Mouse (Mus musculus): ENCODE data around the gene Dmc1.

DNA sequence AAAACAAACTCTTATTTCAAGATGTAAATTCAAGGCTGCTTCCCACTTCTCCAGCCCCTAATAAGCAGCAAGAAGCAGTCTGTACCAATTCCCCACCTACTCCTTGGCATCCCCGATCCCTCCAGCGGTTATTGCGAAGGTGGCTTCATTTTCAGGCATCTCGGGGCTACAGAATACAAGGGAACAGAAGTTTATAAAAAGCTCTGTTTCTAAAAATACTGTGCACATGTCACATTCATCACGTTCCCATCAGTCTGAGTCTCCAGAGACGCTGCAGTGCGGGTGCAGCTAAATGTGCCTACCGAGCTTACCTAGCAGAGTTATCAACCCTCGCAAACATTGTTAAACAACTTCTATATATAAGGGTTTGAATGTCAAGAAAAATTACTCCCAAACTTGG, 42.5 kb downstream of the Dmc1 start:
- TF ChIP-seq CTCF (conservative IDR thresholded peaks at IDR 0.05; ENCODE audit: low read length) (no peak), NANOG (IDR thresholded peaks at IDR 0.05; ENCODE audit: borderline replicate concordance, low read length) (no peak), POU5F1 (IDR thresholded peaks at IDR 0.05; ENCODE audit: borderline replicate concordance, low read length) (no peak)
